Mouse (Mus musculus) T-helper 1 cell (primary cell): ENCODE measurements around the gene Ryr3.

Source experiments
- in situ Hi-C: fragments of 300-600 bp; cut with MboI, MseI; formaldehyde crosslinking; loops from one replicate; pipeline ENCODE4 v1.15.1; 2025; ENCODE audit warnings: high pct_unique_total_duplicates

Gene Ryr3

DNA sequence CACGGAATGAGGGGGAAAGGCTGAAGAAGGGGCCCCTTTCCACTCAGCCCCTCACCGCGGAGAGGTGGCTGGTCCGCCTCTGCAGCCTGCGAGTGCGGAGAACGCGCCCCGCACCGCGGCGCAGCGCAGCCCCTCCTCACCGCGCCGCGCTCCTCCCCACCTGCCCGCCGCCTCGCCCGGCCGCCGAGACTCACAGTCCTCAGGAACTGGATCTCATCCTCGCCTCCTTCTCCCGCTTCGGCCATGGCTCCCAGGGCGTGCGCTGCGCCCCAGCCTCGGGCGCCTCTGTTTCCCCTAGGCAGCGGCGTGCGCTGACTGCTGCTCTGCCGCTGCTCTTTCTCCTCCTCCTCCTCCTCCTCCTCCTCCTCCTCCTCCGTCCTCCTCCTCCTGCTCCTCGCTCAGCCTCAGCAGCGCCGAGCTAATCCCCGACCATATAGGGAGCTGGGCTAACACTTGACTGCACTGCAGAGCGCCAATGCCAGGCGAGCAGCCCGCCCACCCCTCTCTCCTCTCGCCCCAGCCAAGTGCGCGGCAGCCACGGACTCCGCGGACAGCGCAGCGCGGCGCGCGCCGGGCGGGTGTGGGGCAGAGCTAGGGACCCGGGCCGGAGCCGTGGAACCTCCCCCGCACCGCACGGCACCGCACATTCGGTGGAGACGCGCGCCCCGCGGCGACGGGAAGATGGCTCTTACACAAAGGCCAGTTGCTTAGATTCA is at the start of gene Ryr3:
Gene Ryr3, minus strand, starts transcription at position 351 of the 716 bp plus-strand sequence.
- in situ Hi-C loops: no loop called here

DNA sequence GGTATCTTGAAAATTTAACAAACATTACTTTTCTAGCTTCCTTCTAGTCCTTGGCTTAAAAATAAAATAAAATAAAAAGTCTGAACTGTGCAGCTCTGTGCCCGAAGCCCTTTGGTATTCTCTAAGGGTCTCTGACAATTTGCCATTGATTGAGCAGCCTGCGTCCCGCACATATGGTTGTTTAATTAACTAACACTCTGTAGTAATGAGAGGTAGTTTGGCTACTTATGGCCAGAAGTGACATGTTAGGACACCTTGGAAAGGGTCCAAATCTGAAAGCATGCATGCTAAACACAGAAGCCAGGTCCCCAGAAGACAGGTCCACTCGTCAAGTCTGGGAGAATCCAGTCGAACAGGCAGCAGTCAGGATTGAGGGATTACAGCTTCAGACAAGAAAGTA is 22.0 kb upstream of the Ryr3 start:
- in situ Hi-C loops: no loop called here

DNA sequence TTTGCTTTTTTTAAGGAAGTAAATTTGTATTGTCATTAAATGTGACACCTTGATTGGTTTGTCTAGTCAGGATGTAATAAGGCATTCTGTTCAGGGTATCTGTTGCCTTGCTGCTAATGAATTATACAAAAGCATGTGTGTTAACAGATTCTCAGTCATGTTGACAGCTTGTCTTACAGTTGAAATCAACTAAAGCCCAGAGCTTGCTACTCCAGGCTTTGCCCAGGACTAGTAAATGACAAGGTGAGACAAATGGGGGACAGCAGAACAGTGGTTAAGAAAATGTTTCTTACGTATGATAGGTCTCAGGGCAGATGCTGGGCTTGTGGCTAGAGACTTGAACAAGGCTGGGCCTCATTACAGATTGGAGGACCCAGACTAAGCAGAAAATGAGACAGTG is 20.1 kb upstream of the Ryr3 start:
- in situ Hi-C loops: no loop called here

DNA sequence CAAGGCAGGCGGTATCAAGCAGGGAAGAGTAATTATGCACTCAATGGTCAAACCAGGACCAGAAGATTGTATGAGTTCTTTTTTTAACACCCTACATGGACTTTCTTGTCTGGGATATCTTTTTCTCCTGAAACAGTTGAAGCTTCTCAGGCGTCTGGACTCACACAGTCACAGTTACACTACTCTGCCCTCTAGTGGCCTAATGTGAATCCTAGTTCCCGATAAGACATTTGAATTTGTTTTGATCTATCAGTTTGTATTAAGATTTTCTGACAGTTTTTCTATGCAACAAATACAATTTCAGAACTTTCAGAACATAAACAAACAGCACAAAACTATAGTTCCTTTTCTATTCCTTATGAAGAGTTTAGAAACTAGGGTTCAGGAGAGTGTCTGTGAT is 17.7 kb upstream of the Ryr3 start:
- in situ Hi-C loops: no loop called here

DNA sequence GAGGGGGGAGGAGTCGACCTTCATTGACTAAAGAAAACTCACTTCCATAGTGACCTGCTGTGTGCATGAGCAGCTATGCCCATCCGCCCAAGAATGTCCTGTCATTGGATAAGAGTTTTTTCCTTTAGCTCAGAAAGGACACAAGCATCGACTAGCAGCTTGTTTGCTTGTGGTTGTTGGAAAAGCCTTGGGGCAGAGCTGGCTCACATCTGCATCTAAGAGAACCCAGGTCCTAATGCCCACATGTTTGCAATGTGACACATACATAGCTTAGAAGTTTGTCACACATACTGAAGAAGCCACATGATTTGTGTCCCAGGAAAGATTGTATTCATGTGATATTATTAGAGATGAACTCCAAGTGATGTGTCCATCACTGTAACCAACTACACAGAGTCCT is 16.5 kb upstream of the Ryr3 start:
- in situ Hi-C loops: no loop called here

DNA sequence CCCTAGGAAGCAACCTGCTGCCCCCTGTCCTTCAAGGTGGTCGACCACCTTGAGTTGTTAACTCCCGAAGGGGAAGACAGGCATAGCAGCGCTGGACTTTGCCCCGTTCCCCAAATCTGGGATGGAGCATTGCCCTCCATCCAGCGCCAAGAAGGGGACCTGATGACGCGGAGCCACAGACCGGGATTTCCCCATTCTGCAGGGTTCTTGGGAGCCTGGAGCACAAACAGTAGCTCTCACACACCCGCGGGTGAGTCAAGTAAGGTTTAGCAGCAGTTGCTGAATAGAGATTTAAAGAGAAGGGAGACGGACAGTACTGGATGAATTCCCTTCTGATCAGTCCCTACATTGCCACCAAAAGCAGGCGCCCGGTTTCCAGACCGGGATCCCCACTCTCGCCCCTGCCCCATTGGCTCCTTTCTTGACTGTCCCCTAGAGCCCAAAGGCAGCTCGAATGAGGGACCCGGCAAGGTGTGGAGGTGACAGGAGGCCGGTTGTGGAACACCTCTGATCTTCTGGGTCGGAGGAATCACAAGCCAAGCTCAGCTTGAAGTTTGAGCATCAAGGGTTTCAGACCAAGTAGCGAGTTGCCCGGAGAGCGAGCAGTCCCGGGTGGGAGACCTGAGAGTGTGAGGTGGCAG is 671 bp downstream of the Ryr3 start:
- in situ Hi-C loops: no loop called here

DNA sequence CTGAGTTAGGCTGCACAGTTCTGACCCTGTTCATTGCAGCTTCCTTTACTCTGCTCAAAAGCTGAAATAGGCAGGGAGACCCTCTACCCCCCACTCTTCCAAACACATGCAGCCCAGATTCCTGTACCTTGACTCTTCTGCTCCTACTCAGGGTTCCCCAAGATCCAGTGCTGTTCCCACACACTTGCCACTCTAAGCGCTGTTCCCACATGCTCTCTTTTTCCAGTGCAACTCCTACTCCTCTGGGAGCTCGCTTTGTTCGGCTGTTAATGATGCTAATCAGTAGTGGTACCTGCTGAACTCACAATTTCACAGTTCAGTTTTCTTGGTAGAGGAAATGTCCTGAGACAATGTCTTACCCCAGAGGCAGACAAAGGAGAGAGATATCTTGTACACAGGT is 6.9 kb downstream of the Ryr3 start:
- in situ Hi-C loops: no loop called here

DNA sequence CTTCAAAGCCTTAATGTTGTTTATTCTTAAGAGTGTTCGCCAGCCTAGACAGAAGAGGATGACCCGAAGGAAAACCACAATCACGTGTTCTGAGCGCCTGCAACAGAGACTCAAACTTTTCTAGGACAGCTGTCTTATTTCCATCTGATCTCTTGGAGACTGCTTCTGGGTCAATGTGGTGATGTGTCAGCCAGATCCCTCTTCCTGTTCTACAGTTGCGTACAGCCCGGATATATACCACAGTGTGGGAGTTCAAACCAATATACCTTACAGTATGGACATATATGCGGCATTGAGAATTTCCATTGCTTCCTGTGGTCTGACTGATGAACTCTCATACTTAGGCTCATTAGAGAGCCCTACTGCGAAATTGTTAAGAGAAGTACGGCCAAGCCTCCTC is 7.6 kb downstream of the Ryr3 start:
- in situ Hi-C loops: no loop called here

DNA sequence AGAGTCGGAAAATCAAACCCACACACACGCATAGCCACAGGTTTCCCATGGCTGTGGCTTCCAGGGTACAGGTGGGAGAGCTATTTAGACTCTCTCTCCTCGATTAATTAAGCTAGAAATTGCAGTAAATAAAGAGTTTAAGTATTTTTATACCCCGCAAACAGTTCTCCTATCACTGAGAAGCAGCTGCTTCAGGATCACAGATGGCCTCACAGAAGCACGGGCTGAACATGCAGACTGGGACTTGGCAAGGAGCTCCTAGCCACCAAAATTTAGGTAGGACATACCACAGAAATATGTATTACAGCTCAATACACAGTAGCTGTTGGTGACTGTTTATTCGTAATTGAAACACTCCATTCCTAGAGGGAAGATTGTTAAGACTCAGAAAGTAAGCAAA is 14.0 kb downstream of the Ryr3 start:
- in situ Hi-C loops: no loop called here

DNA sequence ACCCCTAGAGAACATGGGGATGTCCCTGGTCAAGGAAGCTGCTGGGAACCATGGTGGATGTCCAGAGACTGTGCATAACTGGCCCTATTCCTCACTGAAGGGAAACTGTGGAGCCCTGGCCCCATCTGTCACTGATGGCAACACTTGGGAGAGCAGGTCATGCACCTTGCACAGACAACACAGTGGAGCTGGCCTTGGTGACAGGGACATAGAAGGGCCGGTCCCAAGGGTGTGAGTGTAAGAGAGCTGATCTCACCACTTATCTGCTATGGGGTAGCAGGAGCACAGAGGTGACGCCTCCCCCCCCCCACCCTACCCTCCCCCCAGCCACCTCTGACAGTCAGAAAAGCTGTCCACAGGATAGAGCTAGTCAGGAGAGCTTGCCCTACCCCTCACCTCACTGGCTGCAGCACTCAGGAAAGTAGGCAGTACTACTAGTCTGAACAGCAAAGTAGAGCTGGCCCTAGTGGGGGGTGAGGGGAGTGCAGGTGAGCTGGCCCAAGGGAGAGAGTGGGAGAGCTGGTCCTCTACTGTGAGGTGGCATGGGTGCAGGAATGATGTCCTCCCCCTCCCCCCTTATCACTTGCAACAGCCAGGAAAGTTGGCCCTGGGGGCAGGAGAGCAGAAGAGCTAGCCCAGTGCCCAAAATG is 17.7 kb downstream of the Ryr3 start:
- in situ Hi-C loops: no loop called here

DNA sequence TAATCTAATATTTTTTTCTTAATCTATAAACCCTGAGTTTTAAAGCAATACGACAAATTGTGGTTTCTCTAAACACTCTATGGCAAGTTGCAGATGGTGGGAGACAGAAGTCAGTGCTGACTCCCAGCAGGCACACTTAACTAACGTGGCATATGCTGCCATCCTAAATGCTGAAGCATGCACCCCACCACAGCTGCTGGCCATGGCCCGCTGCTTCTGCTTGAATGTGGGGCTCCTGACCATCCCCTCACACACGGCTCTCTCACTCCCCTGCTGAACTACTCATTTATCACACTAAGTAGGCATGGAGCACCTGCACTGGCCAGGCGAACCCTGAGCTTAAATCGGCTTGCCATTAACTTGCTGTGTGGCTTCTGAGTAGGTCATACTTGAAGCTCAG is 29.7 kb downstream of the Ryr3 start:
- in situ Hi-C loops: no loop called here

DNA sequence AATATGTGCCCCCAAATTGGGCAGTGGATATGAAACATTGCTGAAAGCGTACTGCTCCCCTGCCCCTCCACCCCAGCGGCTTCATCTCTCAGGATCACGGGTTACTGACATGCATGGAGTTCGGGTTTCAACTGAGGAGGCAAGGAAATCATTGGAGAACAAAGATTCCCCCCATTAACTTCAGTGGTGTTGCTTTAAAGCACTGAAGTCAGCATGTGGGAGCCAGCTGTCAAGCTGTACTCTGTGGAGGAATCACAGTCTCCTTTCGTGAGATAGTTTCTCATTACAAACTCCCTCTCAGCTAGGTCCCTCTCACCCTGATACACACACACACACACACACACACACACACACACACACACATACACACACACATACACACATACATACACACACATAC is 35.2 kb downstream of the Ryr3 start:
- in situ Hi-C loops: no loop called here

DNA sequence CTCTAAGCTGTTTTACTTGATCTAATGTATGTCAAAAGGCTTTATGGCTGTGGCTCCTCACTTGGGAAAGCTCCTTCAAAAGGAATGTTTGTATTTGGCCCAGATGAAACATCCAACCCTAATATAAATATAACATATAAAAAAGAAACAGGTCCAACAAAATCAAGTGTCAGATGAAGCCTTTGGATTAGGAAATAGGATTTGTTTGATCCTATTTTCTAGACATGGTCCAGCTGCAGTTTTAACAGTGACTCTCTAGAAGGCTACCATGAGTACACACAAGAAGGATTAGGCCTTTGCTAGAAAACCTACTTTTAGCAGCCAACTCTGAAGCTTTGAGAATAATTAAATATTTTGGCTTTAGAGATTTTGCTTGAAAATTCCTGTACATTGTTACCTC is 38.8 kb downstream of the Ryr3 start:
- in situ Hi-C loops: no loop called here

DNA sequence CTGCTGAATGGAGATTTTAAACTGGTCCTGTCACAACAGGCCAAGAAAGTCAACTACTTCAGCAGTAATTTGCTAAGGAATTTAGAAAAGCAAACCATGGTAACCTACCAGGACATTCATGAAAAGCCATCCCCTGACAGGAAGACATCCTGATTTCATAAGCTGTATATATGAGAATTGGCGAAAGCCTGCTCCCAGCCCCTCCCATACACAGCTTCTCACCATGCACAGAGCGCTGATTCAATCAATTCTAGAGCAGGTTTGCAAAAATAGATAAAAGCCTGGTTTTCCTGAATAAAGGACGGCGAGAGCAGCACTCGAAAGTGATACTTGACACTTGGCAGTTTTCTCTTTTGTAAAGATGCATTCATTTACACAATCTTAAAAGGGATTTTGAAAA is 40.6 kb downstream of the Ryr3 start:
- in situ Hi-C loops: no loop called here

DNA sequence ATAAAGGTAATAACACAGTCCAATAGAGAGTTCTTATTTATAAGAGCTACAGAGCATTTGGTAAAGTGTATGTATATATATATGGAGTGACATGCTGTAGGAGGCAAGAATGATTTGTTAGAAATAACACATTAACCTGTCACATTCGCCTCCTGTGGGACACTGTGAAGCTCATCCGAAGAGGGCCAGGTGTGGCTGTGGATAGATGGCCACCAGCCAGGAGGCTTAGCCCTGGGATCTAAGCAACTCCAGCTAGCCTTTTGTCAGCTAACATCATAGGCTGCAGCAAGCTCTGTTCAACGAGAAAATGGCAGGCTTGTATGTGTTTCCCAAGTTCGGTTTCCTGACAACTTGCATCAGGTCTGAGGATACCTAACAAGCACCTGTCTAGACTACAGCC is 48.8 kb downstream of the Ryr3 start:
- in situ Hi-C loops: no loop called here

DNA sequence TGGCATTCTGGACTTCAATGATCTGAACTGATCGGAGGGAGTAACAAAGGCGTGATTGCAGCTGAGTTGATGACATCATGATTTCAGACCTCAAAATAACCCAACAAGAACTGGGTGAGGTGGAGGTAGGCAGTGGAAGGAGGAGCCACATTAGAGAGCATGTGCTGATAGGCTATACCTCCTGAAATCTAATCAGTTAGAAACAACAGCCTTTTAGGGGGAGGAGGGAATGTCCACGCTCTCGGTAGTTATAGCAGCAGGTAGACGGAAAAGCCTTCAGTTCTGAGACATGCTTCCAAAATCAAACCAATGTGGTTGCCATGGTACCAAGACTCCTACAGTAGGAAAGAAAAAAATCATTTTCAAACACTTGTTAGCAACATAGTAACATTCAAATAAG is 55.4 kb downstream of the Ryr3 start:
- in situ Hi-C loops: no loop called here

DNA sequence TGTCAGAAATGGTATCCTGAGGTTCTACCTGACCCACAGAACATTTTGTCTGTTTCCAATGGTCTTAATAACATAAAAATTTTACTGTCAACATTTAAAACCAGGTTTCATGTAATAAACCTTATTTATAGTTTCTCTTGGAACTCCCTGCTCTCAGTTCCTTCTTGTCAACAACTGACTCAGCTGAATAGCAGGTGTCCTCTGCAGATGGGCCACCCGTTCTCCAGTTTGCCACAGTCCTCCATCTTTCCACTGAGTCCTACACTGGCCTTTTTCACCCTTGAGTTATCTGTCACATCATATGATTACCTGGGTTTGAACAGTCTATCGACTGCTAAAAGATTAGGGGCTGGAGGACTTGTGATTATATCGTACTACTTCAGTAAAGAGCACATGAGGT is 79.1 kb downstream of the Ryr3 start:
- in situ Hi-C loops: loop anchor here (25.0 kb wide), 1 partner anchor 1675 kb away; the partner anchor contains the start of gene Olfr1288

DNA sequence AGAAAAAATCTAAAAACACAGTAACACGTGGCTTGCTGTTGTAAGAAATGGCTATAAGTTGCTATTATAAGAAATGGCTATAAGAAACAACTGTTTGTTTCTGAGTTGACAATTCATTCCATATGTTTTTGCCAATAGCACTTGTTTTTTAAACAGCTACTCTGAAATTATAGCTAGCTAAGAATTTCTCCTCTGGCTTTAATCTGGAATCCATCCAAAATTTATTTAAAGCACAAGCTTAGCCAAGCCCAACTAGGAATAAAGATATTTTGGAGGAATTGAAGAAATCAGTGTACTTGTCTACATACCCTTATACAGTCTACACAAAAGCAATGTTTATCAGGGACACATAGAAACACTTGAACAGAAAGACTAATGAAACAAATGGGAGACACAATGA is 93.4 kb downstream of the Ryr3 start:
- in situ Hi-C loops: no loop called here

DNA sequence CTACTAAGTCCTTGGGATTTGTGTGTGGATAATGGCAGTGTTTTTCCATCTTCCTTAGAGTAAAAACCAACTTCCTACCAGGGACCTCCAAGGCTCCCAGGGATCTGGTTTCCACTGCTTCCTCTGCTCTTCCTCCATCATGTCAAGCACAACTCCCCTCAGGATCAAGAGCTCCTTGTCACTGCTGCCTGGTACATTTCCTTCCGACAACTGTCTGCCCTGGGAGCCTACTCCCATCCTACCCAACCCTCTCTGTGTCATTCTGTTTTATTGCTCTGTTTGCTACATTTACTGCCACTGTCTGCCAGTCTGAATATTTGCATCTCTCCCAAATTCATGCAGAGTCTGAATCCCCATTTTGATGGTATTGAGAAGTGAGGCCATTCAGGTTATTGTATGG is 97.8 kb downstream of the Ryr3 start:
- in situ Hi-C loops: no loop called here

DNA sequence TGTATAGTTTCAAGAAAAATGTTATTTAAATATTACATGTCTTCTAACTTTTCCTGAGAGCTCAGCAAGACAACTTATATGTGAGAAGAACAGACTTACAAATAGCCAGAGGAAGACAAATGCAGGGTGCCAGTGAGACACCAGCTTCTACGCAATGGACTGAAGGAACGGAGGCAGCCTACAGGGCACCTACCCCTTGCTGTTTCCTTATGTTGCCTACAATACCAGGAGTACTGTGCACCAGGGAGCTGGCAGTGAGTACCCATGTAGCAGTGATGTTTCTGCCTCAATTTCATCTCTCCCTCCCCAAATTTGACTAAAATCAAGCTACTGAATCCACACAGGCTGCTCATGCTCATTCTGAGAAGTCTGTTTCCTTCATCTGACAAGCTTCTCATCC is 100.1 kb downstream of the Ryr3 start:
- in situ Hi-C loops: no loop called here

DNA sequence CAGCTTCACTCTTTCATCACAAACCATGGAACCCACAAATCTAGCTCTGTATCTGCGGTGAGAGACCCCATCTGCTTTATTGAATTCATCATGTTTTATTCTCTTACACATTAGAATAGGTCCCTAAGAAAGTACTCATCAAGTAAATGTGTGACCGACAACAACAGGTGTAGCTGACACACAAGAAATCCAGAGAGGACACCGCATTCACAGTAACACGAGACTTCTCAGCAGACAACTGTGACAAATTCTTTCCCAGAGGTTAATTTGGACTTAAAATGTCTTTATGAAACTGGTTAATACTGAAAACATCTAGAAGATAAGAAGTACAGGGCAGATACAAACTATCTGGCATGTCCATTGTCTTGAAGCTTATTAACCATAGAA is 101.0 kb downstream of the Ryr3 start:
- in situ Hi-C loops: no loop called here

DNA sequence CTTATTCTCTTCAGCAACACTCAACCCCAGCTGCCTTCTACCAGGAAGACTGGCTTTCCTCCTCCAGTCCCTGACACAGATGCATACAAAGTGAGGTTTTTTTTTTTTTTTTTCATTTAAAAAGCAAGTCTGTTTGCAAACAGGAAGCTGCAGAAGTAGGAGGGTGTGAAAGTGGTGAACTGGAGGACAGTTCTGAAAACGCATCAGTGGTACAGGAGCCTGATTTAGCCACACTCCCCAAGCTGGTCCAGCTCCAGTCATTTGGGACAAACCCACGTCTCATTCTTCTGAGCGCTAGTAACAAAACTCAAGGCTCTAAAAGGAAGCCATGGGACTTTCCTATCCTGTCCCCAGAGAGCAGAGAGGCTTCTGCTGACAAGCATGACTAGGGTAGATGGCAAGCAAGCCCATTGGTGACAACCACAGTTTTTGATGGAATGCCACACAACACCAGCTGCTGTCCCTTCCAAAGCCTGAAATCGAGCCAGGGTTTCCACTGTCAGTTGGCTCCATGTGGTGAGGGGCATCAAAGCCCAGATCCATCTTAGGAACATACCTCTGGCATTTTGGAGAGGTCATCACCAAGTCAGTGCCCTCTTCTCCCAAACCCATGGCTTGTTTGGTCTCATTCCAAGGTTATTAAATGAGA is 101.5 kb downstream of the Ryr3 start:
- in situ Hi-C loops: no loop called here

DNA sequence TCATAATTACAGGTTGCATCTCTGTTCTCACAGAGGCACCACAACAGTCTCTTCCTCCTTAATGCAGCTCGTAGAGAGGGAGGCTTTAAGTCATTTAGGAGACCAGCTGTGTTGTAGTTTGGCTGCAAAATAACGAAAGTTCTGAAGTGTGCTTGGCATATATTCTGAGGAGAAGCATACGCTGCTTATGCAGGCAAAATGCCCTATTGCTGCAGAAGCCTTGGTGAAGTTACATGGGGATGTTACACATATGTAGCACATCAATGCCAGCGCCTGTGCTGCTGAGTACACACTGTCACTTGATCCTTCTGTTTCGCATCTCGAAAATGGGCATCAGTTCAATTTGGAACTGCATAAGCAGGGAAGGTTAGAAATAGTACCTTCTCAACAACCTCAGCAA is 112.3 kb downstream of the Ryr3 start:
- in situ Hi-C loops: no loop called here
